Mouse (Mus musculus) liver, adult (tissue): ENCODE measurements at regions not wholly inside any gene's neighbourhood (a gene's known extent, or its start where the extent isn't known, plus 50 kb on each side); places are given as distances from the start of the nearest gene placed in this dataset.

Source experiments
- GATA4 ChIP-seq: IDR thresholded peaks from 2 replicates; pipeline ENCODE4 v1.6.1; 2014; ENCODE audit warnings: mild to moderate bottlenecking, low read length; ENCODE audit not compliant: insufficient replicate concordance

DNA sequence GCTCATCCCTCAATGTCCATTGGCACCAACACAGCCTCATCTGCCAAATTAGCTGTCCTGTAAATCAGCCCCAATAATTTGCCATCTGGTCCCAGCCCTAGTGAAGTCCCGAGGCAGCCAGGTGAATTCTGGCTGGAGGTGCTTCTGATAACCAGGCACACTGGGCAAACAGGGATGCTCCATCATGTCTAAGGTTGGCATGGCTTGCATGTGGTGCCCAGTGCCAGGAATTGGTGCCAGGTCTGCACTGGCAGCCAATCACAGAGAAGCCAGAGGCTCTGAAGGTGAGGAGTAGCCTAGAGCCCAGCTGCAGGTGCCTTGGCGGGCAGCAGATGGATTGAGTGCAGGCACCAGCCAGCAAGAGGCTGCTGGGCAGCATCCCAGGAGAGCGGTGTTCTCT is 226.7 kb upstream of the Mocs1 start:
- TF ChIP-seq GATA4, result no peak

DNA sequence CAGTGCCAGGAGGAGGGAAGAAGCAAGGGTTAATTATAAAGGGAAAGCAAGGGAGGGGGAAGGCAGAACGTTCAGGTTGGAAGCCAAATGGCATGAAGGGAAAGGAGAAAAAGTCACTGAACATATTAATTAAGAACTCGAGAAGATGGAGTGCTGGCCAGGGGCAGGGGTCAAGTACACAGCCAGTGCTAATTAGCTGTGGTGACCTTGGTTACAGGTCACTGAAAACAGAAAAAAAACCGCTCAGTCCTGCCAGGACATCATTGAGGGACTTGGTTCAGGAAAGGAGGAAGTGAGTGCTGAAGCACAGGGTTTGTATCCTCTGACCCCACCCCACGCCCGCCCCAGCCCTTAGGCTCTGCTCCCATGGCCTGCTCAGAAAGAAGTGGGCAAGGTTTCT is 223.1 kb upstream of the Mocs1 start:
- no peak for TF ChIP-seq GATA4

DNA sequence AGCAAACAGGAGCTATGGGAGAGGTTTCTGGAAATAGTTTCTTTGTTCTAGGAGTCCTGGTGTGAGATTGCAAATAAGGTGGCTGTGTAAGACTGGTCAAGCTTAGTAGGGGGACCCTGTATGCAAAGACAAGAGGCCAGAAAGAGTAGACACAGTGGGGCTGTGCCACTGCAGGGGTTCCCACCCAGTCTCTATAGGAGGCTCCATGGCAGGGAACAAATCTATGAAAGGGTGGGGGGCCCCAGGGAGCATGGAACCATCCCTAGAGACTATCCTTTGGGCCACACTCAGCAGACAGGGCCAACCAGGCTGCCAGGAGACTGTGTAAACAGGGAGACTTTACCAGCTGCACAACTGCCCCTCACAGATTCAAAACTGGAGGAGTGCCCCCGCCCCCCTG is 222.6 kb upstream of the Mocs1 start:
- no peak for TF ChIP-seq GATA4

DNA sequence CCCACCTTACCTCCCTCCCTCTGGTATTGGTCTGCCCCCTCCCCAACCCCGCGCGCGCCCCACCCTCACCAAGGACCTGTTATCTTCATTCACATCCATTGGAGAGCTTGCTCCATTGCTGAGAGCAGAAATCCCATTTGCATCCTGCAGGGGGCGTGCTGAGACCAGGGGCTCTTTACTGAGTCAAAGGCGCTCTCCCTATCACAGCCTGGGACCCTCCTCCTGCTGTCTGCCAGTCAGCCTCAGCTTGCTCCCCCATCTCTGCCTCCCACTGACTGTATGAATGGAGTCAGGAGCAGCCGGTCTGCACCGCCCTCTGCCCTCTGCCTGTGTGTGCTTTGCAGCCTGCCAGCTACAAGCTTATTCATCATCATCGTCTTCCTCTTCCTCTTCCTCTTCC is 221.5 kb upstream of the Mocs1 start:
- TF ChIP-seq GATA4, result no peak

DNA sequence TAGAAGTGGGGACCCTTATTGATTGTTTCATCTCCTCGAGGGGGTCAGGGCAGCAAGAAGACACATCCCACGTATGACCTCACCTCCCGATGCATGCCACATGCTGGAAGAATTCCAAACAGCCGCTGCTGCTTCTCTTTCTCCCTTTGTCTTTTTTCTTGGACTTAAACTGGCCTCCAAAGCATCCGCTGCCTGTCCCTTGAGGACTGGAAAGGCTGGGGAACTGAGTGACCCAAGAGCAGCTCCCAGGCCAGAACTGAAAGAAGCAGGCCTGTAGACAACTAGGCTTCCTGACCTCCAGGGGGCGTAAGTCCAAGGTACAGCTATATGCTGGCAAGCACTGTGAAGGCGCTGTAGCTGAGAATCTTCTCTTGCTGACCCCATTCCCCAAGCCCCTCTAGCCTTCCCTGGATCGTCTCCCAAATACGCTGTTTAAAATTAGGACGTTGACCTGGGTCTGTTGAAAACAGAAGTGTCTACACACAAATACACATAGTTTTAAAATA is 219.8 kb upstream of the Mocs1 start:
- no peak for TF ChIP-seq GATA4

DNA sequence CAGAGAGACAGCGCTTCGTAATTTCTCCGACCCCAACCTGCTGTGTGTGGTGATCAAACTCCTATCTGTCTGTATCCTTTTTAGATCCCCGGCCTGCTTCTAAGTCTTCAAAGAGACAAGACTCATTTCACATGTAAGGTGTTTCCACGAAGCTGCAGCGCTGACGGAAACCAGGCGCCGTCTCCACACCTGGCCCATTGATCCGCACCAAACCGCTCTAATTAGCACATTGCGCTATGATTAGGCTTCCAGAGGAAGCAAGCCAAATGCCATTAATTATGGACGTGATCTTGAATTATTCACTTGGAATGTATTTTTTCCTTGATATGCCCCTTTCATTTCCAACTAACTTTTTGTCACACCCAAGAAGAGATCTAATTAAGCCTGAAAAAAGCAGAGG is 215.2 kb upstream of the Mocs1 start:
- no peak for TF ChIP-seq GATA4

DNA sequence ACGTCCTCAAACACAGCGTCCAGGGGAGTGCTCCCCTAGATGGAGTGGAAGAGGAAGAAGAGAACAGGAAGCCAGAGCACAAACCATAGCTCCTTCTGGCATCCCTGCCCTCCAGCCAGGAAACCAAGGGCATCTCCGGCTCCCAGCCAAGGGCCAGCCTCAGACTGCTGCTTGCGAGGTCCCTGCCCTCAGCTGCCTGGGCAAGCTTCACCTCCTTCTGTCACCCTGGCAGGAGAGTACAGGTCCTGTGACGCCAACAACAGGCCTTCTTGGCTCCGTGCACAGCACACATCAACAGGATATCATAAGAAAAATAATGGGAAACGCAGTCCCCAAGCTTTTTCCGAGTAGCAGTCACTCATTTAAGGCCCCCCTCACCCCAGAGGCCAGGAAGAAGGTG is 212.9 kb upstream of the Mocs1 start:
- TF ChIP-seq GATA4, result no peak

DNA sequence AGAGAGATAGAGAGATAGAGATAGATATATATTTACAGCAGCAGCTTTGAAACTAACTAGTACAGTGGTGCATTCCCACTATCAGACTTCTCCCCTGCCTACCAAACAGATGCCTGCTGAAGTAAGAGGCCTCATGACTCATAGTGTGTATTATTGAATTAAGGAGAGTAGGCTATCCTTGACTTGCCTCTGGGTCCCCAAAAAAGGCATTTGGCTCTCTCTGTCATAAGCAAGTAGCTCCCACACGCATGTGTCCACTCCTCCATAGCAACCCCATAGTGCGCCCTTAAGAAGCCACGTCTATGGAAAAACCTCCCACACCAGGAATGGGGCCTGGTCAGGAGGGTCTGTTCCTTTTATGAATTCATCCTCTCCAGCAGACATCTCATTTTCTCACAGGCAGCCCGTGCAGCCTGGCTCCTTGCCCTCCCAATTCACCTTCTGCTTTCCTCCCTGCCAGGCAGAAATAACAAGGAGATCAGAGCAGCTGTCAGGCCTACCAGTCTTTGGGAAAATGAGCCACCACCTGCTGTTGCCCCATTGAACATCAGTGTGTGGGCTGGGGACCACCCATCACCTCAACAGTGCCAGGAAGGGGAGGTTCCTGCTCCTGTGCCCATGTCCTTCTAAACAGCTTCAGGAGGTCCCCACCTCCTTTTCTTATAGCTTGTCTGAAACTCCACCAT is 208.5 kb upstream of the Mocs1 start:
- no peak for TF ChIP-seq GATA4

DNA sequence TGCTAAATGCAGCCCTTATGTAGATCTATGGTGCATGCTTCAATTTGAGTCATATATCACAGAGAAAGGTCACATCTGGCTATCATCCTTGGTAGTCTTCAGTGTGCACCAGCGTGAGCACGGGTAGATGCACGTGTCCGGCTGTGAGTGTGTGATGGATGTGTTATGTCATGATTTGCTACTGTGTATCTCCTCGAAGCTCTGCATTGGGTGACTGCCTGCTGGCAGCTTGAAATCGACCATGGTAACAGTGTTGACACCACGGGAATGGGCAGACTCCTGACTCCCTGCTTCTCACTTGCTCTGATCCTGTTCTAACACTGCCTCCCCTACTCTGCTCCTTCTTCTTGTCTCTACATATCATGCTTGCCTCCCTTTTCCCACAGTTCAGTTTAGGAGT is 204.9 kb upstream of the Mocs1 start:
- no peak for TF ChIP-seq GATA4

DNA sequence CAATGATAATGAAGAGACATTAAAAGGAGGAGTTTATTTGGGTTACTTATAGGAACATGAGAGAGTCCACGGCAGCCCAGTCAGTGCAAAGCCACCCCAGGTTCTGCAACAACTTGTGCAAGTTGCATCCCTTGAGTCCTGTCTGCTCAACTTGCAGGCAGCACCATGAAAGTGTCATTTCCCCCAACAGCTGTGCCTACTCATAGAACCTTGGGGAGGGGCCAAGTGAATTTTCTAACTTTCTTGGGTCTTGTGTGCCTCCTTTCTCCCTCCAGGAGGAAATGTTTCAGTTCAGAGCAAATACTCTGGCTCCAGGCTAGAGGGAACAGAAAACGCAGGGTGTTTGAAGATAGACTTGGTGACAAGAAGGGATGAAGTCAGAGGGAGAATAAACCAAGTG is 204.5 kb upstream of the Mocs1 start:
- TF ChIP-seq GATA4, result no peak

DNA sequence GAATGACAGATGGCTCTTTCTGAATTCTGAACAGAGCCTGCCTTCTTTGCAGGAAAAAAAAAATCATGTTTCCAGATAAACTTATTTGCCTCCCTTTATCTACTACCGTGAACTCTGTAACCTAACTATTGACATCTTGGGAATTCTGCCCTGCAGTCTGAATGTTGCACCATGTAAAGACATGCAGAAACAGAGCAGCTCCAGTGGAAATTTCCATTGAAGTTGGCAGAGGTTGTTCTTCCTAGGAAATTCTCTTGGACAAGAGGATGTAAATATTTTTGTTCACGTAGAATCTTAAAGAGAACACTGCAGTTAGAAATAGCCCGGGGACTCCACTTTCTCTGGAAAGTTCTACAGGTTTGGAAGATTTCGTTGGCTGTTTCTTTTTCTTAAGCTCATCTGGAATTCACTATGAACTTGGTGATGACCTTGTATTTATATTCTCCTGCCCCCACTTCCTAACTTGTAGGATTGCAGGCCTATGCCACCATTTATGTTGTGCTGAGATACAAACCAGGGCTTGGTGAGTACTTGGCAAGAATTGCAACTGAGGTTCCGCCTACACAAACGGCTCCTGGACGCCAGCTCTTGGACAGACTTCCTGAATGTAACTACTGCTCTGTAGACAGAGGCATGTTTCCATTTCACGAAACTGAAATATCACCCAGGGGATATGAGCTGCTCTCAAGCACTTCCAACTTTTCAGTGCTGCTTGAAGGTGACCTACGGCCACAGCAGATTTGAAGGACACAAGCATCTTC is 202.7 kb upstream of the Mocs1 start:
- no peak for TF ChIP-seq GATA4

DNA sequence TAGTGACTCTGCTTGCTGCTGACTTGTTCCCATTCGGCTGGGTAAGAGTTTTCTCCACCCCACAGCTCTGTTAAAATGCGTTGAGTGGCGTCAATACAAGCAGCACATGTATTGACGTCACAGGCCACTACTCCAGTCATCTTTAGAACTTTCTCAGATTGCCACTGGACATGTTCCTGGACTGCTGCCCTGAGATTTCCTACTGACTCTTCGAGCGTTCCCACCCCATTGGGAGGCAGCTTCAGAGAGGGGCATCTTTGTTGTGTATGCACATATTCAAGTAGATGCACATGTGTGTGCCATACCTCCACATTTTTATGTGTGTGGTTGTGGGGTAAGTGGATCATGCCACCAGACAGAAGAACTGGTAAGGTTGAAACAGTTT is 202.2 kb upstream of the Mocs1 start:
- no peak for TF ChIP-seq GATA4

DNA sequence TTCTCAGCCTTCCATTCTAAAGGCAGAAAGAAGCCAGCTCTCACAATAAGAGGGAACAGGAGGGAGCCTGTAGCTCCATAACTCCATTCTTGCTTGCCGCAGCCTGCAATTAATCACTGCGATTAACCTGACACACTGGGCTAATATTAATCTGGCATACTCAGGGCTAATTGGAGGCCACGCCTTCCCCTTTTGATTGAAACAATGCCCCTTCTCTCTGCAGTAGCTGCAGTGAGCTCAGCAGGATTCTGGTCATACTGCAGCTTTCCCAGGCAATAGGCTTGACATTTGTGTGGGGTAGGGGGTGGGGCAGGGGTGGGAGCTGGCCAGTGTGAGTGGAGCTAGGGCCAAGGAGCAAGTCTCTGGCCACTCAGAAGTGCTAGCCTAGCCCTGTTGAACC is 196.9 kb upstream of the Mocs1 start:
- TF ChIP-seq GATA4, result no peak

DNA sequence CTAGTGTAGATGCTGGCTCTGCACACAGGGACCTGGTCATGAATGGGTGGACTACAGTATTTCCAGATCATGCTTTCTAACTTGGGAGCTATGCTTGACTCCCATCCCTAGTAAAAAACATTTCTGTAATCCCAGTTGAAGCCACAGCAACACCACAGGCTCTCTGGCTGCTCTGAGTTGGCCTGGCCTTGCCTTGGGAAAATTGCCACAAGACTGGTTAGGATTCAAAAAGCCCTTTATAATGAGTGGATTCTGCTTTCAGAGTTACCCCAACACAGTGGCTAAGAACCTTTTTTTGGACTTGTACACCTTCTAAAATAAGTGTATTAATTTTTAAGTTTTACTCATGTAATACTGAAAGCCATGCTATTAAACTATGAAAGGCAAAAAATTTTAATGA is 188.1 kb upstream of the Mocs1 start:
- TF ChIP-seq GATA4, result no peak

DNA sequence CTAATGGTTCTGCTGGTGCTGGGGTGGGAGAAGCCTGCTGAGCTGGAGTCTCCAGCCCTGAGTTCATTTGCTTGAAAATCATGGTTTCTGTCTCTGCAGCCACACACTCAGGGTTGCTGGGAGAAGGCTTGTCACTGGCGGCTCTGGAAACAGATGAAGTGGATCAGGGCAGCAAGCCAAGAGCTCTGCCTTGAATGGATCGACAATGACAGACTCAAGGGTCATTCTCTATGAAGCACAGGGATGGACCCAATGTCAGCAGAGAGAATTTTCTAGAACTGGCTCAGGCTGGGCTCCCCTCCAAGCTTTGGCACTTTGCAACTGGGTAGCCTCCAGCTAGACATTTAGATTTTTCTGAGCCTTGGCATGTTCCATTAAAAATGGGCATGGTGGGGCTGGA is 184.7 kb upstream of the Mocs1 start:
- no peak for TF ChIP-seq GATA4

DNA sequence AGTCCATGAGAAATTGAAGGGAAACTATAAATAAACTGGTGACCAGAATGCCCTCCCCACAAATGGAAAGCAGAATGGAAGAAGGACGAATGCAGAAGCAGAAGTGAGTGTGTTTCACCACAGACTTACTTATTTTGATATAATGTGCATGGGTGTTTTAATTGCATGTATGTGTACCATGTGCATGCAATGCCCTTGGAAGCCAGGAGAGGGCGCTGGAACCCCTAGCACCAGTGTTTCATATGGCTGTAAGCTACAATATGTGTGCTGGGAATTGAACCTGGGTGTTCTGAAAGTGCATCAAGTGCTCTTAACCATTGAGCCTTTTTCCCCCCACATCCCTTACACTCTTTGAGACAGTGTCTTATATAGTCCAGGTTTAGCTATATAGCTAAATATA is 183.1 kb upstream of the Mocs1 start:
- no peak for TF ChIP-seq GATA4

DNA sequence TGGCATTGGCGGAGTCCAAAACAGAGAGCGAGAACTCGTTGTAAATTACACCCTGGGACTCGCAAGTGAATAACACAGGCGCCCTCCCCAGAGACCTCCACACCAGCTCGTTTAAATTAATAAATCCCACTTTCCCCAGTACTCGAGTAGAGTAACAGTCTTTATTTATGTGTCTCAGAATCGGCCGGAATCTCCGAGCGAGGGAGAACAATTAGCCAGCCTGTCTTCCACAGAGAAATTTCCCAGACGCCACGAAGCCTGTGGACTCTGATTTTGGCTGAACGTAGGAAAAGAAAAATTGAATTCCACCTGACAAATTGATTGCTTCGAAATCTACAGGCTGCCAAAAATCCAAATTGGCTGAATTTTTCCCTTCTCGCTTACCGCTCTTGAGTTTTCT is 180.9 kb upstream of the Mocs1 start:
- TF ChIP-seq GATA4, result no peak
